Mouse (Mus musculus) lung, embryonic 16.5 days (tissue): Measurements from ENCODE around the gene Gpr155. TPM values are rescaled to one million over a fixed set of nuclear protein-coding genes. Genes with fewer than 3 reads are reported as not detected.

ENCODE experiments used
- ATAC-seq: fragments of 200-750 bp; cut with Nextera tagmentation; 2 replicates; pipeline ENCODE4 v1.8.0; 2017; ENCODE audit warnings: low read depth, mild to moderate bottlenecking, moderate library complexity
- H3K27ac ChIP-seq: fragments of 300-500 bp; sonication (generic); 2 replicates; pipeline ENCODE4 v1.5.1; 2014; ENCODE audit warnings: mild to moderate bottlenecking, control low read depth, low read length
- H3K27me3 ChIP-seq: fragments of 300-500 bp; sonication (generic); 2 replicates; pipeline ENCODE4 v1.6.1; 2014; ENCODE audit warnings: low read depth, low read length, mixed read lengths; ENCODE audit not compliant: control insufficient read depth, insufficient read depth
- H3K36me3 ChIP-seq: fragments of 300-500 bp; sonication (generic); 2 replicates; pipeline ENCODE4 v1.6.1; 2014; ENCODE audit warnings: low read length; ENCODE audit not compliant: control insufficient read depth, insufficient read depth
- H3K4me1 ChIP-seq: fragments of 300-500 bp; sonication (generic); replicated peaks from 2 replicates; pipeline ENCODE4 v1.6.1; 2014; ENCODE audit warnings: low read length, mixed read lengths; ENCODE audit not compliant: control insufficient read depth, insufficient read depth
- H3K4me2 ChIP-seq: fragments of 300-500 bp; sonication (generic); 2 replicates; pipeline ENCODE4 v1.6.1; 2014; ENCODE audit warnings: low read depth, low read length, control low read depth
- H3K4me3 ChIP-seq: fragments of 300-500 bp; sonication (generic); 2 replicates; pipeline ENCODE4 v1.5.1; 2014; ENCODE audit warnings: mild to moderate bottlenecking, low read length, control low read depth
- H3K9ac ChIP-seq: fragments of 300-500 bp; sonication (generic); 2 replicates; pipeline ENCODE4 v1.6.1; 2014; ENCODE audit warnings: low read length, control low read depth
- H3K9me3 ChIP-seq: fragments of 300-500 bp; sonication (generic); 2 replicates; pipeline ENCODE4 v1.6.1; 2016; ENCODE audit warnings: low read length; ENCODE audit not compliant: control insufficient read depth
- WGBS: fragments of 180-500 bp; shearing (Covaris S2); extraction: QIAGEN DNeasy Blood & Tissue Kit; methylation state at CpG from one replicate; pipeline ENCODE4 v1.1.7; 2014; 5-methylcytosine and 5-hydroxymethylcytosine counted together
- polyA plus RNA-seq: library from polyadenylated mRNA; unstranded; fragments of >200 nt; fragmentation: Nextera tagmentation; extraction: Ambion mirVana; gene quantifications from 2 replicates; pipeline ENCODE4 v1.2.1, GENCODE M21; 2015

Gpr155 gene
- polyA plus RNA-seq, 1 experiment from 2014 or later = 6.3 TPM

DNA sequence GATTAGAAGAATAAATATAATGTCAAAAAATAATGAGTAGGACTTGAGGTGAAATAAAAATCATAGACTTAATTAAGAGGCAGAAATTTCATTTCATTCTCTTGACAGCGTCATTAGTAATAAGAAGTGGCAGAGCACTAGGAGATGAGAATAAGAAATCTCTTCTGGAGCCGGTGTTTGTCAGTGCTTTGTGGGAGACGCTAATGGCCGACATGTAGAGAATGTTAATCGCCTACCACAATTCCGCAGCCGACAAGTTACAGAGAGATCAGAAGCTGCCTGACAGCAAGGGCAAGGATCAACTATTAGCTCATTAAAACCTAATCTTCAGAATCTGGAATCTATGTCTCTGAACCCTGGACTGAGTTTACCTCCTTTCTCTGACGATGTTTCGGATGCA is 38.6 kb downstream of the Gpr155 start:
- Histone ChIP-seq H3K4me3 (no peak overlapping the region), H3K9me3 (no peaks in the 10 kb centered on the region), H3K9ac (no peak overlapping the region), H3K36me3 (no peaks in the 10 kb centered on the region), H3K4me2 (peak overlapping the region; percentile 38), H3K4me1 (peaks cover 7% of the 10 kb centered on the region; the same call in 1 of the 2 replicates), H3K27ac (no peak overlapping the region), H3K27me3 (no peaks in the 10 kb centered on the region)
- 60% methylated on average over 9 of the region's 9 CpGs for WGBS
- no peak for ATAC-seq

DNA sequence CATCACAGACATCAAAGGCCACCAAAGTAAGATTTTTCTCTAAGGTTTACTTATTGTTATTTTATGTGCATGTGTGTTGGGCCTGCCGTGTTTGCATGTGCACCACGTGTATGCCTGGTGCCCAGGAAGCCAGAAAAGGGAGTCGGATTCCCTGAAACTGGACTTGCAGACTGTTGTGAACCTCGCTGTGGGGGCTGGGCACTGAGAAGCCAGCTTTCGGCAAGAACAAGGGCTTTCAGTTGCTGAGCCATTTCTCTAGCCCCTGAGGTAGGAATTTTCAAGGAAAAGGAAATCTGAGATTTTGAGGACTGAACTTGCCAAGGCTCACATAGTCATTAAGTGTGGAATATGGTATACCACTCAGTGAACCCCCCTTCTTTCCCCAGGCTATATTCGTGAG is 39.2 kb downstream of the Gpr155 start:
- no peak overlapping the region for H3K4me3 ChIP-seq
- H3K4me2 ChIP-seq = no peak overlapping the region
- H3K36me3 ChIP-seq = no peaks in the 10 kb centered on the region
- H3K27ac ChIP-seq = no peak overlapping the region
- peaks cover 7% of the 10 kb centered on the region; the same call in 1 of the 2 replicates for H3K4me1 ChIP-seq
- H3K27me3 ChIP-seq = no peaks in the 10 kb centered on the region
- no peak overlapping the region for H3K9ac ChIP-seq
- no peak for ATAC-seq
- 59% methylated on average over 6 of the region's 6 CpGs for WGBS
- H3K9me3 ChIP-seq = no peaks in the 10 kb centered on the region

DNA sequence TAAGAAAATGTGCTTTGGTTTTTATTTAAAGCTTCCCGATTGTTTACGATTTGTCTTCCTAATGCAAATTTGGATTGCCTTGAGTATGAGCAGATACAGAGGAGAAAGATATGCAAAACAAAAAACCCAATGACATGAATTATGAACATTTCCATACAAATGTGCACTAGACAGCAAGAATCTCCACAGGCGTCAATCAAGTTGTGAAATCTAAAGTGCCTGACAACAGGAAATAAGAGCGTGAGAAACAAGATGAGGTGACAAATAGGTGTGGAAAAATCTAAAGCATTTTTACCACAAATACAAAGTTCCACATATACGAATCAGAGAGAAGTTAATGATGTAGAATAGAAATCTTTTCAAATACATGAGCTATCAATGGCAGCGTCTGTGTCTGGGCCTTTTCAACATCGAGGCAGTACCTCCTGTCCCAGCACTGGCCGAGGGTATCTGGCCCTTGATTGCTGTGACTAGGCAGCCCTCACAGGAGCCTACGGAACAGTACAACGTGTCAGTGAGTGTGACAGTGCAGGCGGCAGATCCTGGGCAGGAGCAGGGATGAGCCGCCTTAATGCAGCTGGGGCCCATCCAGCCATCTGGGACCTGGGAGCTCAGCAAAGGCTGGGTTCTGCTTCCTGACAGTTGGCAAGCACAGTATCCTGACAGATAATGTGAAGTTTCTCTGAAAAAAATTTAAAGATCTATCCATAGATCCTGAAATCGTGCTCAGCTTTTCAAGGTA is 39.9 kb downstream of the Gpr155 start:
- no peak overlapping the region for H3K4me3 ChIP-seq
- no peaks in the 10 kb centered on the region for H3K27me3 ChIP-seq
- H3K27ac ChIP-seq = no peak overlapping the region
- H3K36me3 ChIP-seq = no peaks in the 10 kb centered on the region
- no peak for ATAC-seq
- 54% methylated on average over 13 of the region's 13 CpGs for WGBS
- H3K9ac ChIP-seq = no peak overlapping the region
- no peaks in the 10 kb centered on the region for H3K9me3 ChIP-seq
- H3K4me1 ChIP-seq = peaks cover under 1% of the 10 kb centered on the region; the same call in 1 of the 2 replicates
- H3K4me2 ChIP-seq = no peak overlapping the region

GRCm38 (mm10) chr2:73345204-73345603 is 41.2 kb downstream of the Gpr155 start:
- Histone ChIP-seq H3K9me3 (no peaks in the 10 kb centered on the region), H3K4me1 (no peaks in the 10 kb centered on the region), H3K4me3 (no peak overlapping the region), H3K9ac (no peak overlapping the region), H3K4me2 (no peak overlapping the region), H3K27me3 (no peaks in the 10 kb centered on the region), H3K27ac (no peak overlapping the region), H3K36me3 (no peaks in the 10 kb centered on the region)
- ATAC-seq = no peak
- 86% methylated on average over 4 of the region's 4 CpGs for WGBS

DNA sequence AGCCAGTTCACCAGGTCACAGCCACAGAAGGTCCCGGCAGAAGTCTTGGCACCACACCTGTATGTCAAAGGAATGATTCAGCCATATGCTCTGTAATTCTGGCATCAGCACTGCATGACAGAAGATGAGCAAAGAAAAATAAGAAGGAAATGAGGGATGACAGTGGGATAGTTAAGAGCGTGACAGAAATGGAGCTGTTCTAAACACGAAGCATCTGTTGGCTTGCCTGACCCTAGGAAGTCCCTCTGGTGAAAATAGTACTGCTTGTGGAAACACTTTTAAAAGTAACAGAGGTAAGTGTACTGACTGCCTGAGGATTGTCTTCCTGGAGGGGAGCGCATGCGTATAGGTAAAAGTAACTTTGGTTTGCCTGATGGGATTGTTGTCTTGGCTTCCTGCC is 42.7 kb downstream of the Gpr155 start:
- no peaks in the 10 kb centered on the region for H3K9me3 ChIP-seq
- no peaks in the 10 kb centered on the region for H3K36me3 ChIP-seq
- H3K4me2 ChIP-seq = no peak overlapping the region
- H3K4me3 ChIP-seq = no peak overlapping the region
- H3K9ac ChIP-seq = no peak overlapping the region
- no peaks in the 10 kb centered on the region for H3K4me1 ChIP-seq
- no peak overlapping the region for H3K27ac ChIP-seq
- ATAC-seq = peak; percentile 45; the same call in 1 of the 2 replicates
- H3K27me3 ChIP-seq = no peaks in the 10 kb centered on the region
- 60% methylated on average over 5 of the region's 5 CpGs for WGBS

DNA sequence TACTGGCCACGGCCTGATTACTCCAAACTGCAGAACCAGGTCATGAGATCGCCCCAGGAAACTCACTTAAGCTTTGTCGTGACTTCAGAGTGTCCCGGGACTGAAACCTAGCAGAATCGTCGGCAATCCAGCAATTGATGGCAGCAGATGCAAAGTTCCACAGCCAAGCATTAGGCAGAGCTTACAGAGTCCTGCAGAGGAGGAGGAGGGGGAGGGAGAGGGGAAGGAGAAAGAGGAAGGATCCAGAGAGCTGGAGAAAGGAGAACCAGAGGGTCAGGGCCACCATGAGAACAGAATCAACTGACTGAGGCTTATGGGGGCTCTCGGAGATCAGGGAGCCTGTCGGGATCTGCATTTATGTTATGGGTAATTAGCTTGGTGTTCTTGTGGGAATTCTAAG is 48.0 kb downstream of the Gpr155 start:
- WGBS = 78% methylated on average over 8 of the region's 8 CpGs
- ATAC-seq = no peak

GRCm38 (mm10) chr2:73335949-73336348 is 50.4 kb downstream of the Gpr155 start:
- H3K4me2 ChIP-seq = no peak overlapping the region
- H3K36me3 ChIP-seq = no peaks in the 10 kb centered on the region
- 81% methylated on average over 3 of the region's 3 CpGs for WGBS
- no peak overlapping the region for H3K4me3 ChIP-seq
- H3K27ac ChIP-seq = no peak overlapping the region
- no peaks in the 10 kb centered on the region for H3K9me3 ChIP-seq
- H3K27me3 ChIP-seq = no peaks in the 10 kb centered on the region
- H3K9ac ChIP-seq = no peak overlapping the region
- H3K4me1 ChIP-seq = no peaks in the 10 kb centered on the region
- ATAC-seq = no peak

More for the DNA sequence above, 48.0 kb downstream of the Gpr155 start:
- Histone ChIP-seq H3K4me3 (no peak overlapping the region), H3K9ac (no peak overlapping the region), H3K9me3 (no peaks in the 10 kb centered on the region), H3K27ac (no peak overlapping the region), H3K27me3 (no peaks in the 10 kb centered on the region), H3K4me1 (no peaks in the 10 kb centered on the region), H3K4me2 (no peak overlapping the region), H3K36me3 (no peaks in the 10 kb centered on the region)

GRCm38 (mm10) chr2:73325871-73326270 is 60.5 kb downstream of the Gpr155 start:
- no peak overlapping the region for H3K9ac ChIP-seq
- no peaks in the 10 kb centered on the region for H3K36me3 ChIP-seq
- no peak overlapping the region for H3K4me3 ChIP-seq
- H3K27me3 ChIP-seq = no peaks in the 10 kb centered on the region
- no peaks in the 10 kb centered on the region for H3K4me1 ChIP-seq
- H3K27ac ChIP-seq = no peak overlapping the region
- no peak overlapping the region for H3K4me2 ChIP-seq
- no peaks in the 10 kb centered on the region for H3K9me3 ChIP-seq
- no peak for ATAC-seq
- 88% methylated on average over 5 of the region's 5 CpGs for WGBS

DNA sequence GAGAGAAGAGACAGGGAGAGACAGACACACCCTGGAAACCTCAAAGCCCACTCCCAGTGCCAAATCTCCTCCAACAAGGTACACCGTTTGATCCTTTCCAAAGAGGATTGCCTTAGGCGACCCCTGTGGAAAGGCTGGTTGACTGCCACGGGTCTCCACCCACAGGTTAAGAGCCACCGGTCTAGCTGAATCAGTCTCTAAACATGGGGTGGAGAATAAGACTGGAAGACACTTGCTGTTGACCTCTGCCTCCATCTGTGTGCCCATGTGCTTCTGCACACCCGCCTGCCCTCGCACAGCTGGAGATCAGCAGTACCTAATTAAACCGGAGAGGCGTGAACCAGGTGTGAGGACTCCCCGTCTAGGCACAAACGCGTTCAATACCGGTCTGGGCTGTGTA is 63.4 kb downstream of the Gpr155 start:
- ATAC-seq = no peak
- H3K9me3 ChIP-seq = no peaks in the 10 kb centered on the region
- 51% methylated on average over 12 of the region's 12 CpGs for WGBS
- no peak overlapping the region for H3K4me3 ChIP-seq
- H3K36me3 ChIP-seq = peaks cover 5% of the 10 kb centered on the region
- no peak overlapping the region for H3K27ac ChIP-seq
- H3K27me3 ChIP-seq = no peaks in the 10 kb centered on the region
- no peak overlapping the region for H3K9ac ChIP-seq
- H3K4me1 ChIP-seq = no peaks in the 10 kb centered on the region
- H3K4me2 ChIP-seq = no peak overlapping the region
